Mouse (Mus musculus) heart, embryonic 11.5 days (tissue): ENCODE measurements around the gene Pla2g2c. TPM values are rescaled to one million over a fixed set of nuclear protein-coding genes. Genes with fewer than 3 reads are reported as not detected.
A peak's percentile ranks its signal among the peaks of the same experiment; 100 is the strongest.

Experiments
- ATAC-seq: fragments of 200-750 bp; cut with Nextera tagmentation; replicated peaks from 2 replicates; pipeline ENCODE4 v1.8.0; 2017; ENCODE audit warnings: moderate library complexity; ENCODE audit not compliant: insufficient number of reproducible peaks, low FRiP score, low TSS enrichment
- H3K27ac ChIP-seq: fragments of 300-500 bp; sonication (generic); 2 replicates; pipeline ENCODE4 v1.5.1; 2014; ENCODE audit warnings: mild to moderate bottlenecking, low read depth, low read length
- H3K27me3 ChIP-seq: fragments of 300-500 bp; sonication (generic); 2 replicates; pipeline ENCODE4 v1.6.1; 2014; ENCODE audit warnings: mild to moderate bottlenecking, low read length, mixed read lengths; ENCODE audit not compliant: control insufficient read depth, insufficient read depth
- H3K36me3 ChIP-seq: fragments of 300-500 bp; sonication (generic); 2 replicates; pipeline ENCODE4 v1.6.1; 2014; ENCODE audit warnings: mild to moderate bottlenecking, low read length, moderate library complexity, mixed read lengths; ENCODE audit not compliant: control insufficient read depth, insufficient read depth
- H3K4me1 ChIP-seq: fragments of 300-500 bp; sonication (generic); 2 replicates; pipeline ENCODE4 v1.6.1; 2014; ENCODE audit warnings: low read length; ENCODE audit not compliant: control insufficient read depth, insufficient read depth
- H3K4me2 ChIP-seq: fragments of 300-500 bp; sonication (generic); 2 replicates; pipeline ENCODE4 v1.6.1; 2014; ENCODE audit warnings: mild to moderate bottlenecking, moderate library complexity
- H3K4me3 ChIP-seq: fragments of 300-500 bp; sonication (generic); 2 replicates; pipeline ENCODE4 v1.5.1; 2014; ENCODE audit warnings: low read depth, low read length
- H3K9ac ChIP-seq: fragments of 300-500 bp; sonication (generic); 2 replicates; pipeline ENCODE4 v1.6.1; 2014; ENCODE audit warnings: mild to moderate bottlenecking, low read depth, low read length, moderate library complexity
- H3K9me3 ChIP-seq: fragments of 300-500 bp; sonication (generic); replicated peaks from 2 replicates; pipeline ENCODE4 v1.6.1; 2016; ENCODE audit warnings: low read length; ENCODE audit not compliant: control insufficient read depth
- WGBS: fragments of 180-500 bp; shearing (Covaris S2); extraction: QIAGEN DNeasy Blood & Tissue Kit; methylation state at CpG from one replicate; pipeline ENCODE4 v1.1.7; 2014; ENCODE audit not compliant: insufficient replicate concordance; 5-methylcytosine and 5-hydroxymethylcytosine counted together
- polyA plus RNA-seq: library from polyadenylated mRNA; unstranded; fragments of >200 nt; fragmentation: Nextera tagmentation; extraction: Ambion mirVana; gene quantifications from 2 replicates; pipeline ENCODE4 v1.2.1, GENCODE M21; 2014

Pla2g2c gene
- polyA plus RNA-seq, 1 experiment from 2014 or later, result 0.52 TPM

- 69% methylated on average over 5 of the region's 5 CpGs for WGBS
- 0 out of 2 replicates have a peak overlapping the region, but pooled peaks have one; percentile 54 for H3K27ac ChIP-seq
- H3K4me1 ChIP-seq, result peaks cover 22% of the 10 kb centered on the region
- no peaks in the 10 kb centered on the region; the same call in 1 of the 2 replicates for H3K36me3 ChIP-seq
- no peaks in the 10 kb centered on the region for H3K9me3 ChIP-seq
- no peak for ATAC-seq
- H3K4me2 ChIP-seq, result no peak overlapping the region; the same call in 1 of the 2 replicates
- 0 out of 2 replicates have a peak, but pooled peaks cover 2% of the 10 kb centered on the region for H3K27me3 ChIP-seq
- H3K4me3 ChIP-seq, result no peak overlapping the region
- H3K9ac ChIP-seq, result no peak overlapping the region
Measured at GRCm38 (mm10) chr4:138725751-138726150, 1.2 kb downstream of the Pla2g2c start.

- no peak overlapping the region for H3K27ac ChIP-seq
- no peaks in the 10 kb centered on the region for H3K9me3 ChIP-seq
- peaks cover 16% of the 10 kb centered on the region for H3K4me1 ChIP-seq
- WGBS, result 44% methylated on average over 9 of the region's 9 CpGs
- no peaks in the 10 kb centered on the region for H3K36me3 ChIP-seq
- no peak overlapping the region for H3K4me2 ChIP-seq
- no peak for ATAC-seq
- H3K4me3 ChIP-seq, result no peak overlapping the region
- H3K9ac ChIP-seq, result no peak overlapping the region
- H3K27me3 ChIP-seq, result no peaks in the 10 kb centered on the region
Measured at GRCm38 (mm10) chr4:138729018-138729703, 4.6 kb downstream of the Pla2g2c start.

DNA sequence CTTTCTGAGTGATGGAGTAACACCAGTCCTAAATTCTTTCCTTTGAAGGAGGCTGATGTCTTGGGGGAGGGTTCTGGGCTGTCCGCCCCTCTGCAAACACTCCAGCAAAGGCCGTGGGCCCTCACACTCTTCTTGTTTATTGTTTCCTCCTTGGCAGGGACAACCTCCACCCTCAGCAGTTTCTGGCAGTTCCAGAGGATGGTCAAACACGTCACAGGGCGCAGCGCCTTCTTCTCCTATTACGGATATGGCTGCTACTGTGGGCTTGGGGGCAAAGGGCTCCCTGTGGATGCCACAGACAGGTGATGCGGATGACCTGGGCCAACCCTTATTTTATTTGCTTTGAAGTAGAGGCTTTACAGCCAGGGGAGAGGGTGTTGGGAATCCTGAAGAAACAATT lies 9.5 kb downstream of the Pla2g2c start:
- Histone ChIP-seq H3K9me3 (no peaks in the 10 kb centered on the region), H3K9ac (no peak overlapping the region), H3K4me1 (no peaks in the 10 kb centered on the region), H3K36me3 (no peaks in the 10 kb centered on the region), H3K4me3 (no peak overlapping the region), H3K27ac (no peak overlapping the region), H3K4me2 (no peak overlapping the region), H3K27me3 (no peaks in the 10 kb centered on the region)
- ATAC-seq, result no peak
- WGBS, result 68% methylated on average over 7 of the region's 7 CpGs

DNA sequence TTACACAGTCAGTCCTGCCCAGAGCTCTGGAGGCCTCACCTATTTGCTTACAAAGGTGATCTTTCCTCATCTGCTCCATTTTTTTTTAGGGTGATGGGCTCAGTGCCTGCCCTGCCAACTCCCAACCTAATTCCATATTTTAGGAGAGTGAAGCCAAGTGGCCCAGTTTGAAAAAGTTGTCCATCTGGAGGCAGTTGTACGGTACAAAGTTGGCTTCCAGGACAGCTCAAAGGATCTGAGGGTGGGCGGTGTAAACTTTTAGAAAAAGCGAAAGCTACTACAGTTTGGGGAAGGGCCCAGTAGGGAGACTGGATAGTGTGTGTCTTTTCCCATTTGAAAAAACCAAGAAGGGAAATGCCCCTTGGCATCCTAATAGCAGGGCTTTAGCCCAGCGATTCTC lies 10.3 kb downstream of the Pla2g2c start:
- no peaks in the 10 kb centered on the region for H3K9me3 ChIP-seq
- H3K36me3 ChIP-seq, result no peaks in the 10 kb centered on the region
- H3K27ac ChIP-seq, result no peak overlapping the region
- H3K9ac ChIP-seq, result no peak overlapping the region
- no peaks in the 10 kb centered on the region for H3K4me1 ChIP-seq
- WGBS, result 89% methylated on average over 4 of the region's 4 CpGs
- no peak for ATAC-seq
- H3K4me3 ChIP-seq, result no peak overlapping the region
- H3K4me2 ChIP-seq, result no peak overlapping the region
- no peaks in the 10 kb centered on the region for H3K27me3 ChIP-seq

- H3K9me3 ChIP-seq, result no peaks in the 10 kb centered on the region
- no peaks in the 10 kb centered on the region for H3K4me1 ChIP-seq
- no peak within 1 kb of the TSS for H3K4me3 ChIP-seq
- H3K27me3 ChIP-seq, result no peaks in the 10 kb centered on the region
- 71% methylated on average over 7 of the region's 7 CpGs for WGBS
- H3K36me3 ChIP-seq, result no peaks in the 10 kb centered on the region
- no peak for ATAC-seq
- no peak within 1 kb of the TSS for H3K9ac ChIP-seq
- H3K4me2 ChIP-seq, result no peak within 1 kb of the TSS
- no peak within 1 kb of the TSS for H3K27ac ChIP-seq
Measured at GRCm38 (mm10) chr4:138737031-138737430, 12.4 kb downstream of the Pla2g2c start, which contains the start of gene Ubxn10. Gene Ubxn10 (minus strand): TSS chr4:138737167.

DNA sequence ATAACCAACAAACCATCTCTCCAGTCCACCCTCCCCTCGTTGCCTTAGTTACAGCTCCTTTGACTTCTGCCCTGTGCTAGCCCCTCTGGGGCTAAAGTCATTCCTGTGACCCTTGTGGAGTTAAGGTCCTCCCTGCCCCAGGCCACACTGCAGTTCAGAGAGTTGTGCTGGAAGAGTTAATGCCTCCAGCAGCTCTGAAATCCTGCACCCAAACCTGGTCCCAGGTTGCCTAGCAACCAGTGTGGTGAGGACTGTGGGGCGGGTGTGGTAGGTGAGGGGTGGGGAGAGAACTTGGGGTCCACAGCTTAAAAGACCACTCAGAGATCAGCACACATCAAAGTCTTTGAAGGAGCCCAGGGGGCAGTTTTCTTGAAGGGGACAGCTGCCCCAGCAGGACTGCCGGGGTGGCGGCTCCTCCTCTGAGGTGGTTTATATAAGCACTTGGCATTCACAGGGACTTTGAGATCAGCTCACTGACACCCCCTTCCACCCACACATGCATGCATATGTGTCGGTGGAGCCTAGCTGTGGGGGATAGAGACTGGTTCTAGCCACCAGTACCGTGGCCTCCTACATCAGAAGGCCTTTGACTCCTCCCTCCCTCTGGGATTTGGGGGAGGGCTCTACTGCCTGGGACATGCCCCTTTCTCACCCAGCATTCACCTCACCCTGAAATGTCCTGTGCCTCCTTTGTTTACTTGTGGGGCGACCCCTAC lies 14.7 kb downstream of the Pla2g2c start:
- no peak overlapping the region for H3K27ac ChIP-seq
- 25% methylated on average over 7 of the region's 7 CpGs for WGBS

DNA sequence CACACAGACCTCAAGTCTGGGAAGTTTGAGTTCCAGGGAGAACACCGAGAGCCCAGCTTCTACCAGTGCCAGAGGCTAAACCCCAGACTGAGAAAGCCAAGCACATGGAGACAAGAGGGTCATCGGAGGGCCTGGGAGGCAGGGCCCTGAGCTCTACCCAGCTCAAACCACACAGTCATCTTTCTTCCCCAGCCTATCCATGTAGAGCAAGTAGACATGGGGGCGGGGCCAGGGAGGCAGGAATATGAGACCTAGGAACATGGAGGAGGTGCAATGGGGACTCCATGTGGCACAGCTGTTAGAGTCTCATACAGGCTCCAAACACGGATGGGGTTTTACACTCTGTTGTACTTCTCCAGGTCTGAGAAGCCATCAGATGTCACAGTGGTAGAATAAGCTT lies 21.3 kb downstream of the Pla2g2c start:
- no peak overlapping the region for H3K4me3 ChIP-seq
- no peak overlapping the region for H3K27ac ChIP-seq
- no peak overlapping the region for H3K4me2 ChIP-seq
- no peak overlapping the region for H3K9ac ChIP-seq
- ATAC-seq, result no peak
- 58% methylated on average over 4 of the region's 4 CpGs for WGBS
- H3K9me3 ChIP-seq, result no peaks in the 10 kb centered on the region
- peaks cover 10% of the 10 kb centered on the region for H3K27me3 ChIP-seq
- H3K4me1 ChIP-seq, result no peaks in the 10 kb centered on the region
- H3K36me3 ChIP-seq, result no peaks in the 10 kb centered on the region

More for the DNA sequence above, 14.7 kb downstream of the Pla2g2c start:
- Histone ChIP-seq H3K9ac (no peak overlapping the region), H3K4me2 (no peak overlapping the region), H3K4me1 (no peaks in the 10 kb centered on the region), H3K9me3 (no peaks in the 10 kb centered on the region), H3K36me3 (no peaks in the 10 kb centered on the region), H3K4me3 (no peak overlapping the region), H3K27me3 (0 out of 2 replicates have a peak, but pooled peaks cover 2% of the 10 kb centered on the region)
- no peak for ATAC-seq

DNA sequence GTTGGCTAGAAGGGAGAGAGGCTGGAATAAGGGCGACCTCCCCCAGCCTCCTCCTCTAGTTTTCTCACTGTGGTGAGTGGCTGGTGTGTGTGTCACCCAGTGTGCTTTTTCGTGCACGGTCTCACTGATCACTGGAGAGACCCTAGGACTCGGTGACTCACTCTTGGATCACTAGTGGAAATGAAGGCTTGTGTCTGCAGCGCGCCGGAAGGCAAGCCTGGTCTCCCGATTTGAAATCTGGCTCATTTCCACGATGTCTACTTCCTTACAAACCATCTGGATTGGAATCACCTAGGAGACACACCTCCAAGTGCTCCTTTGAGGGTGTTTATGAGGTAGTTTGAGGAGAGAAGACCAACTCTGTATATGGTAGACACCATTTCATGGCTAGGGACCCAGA lies 22.3 kb downstream of the Pla2g2c start:
- Histone ChIP-seq H3K9ac (no peak overlapping the region), H3K27me3 (peaks cover 10% of the 10 kb centered on the region), H3K27ac (no peak overlapping the region), H3K4me2 (no peak overlapping the region), H3K36me3 (no peaks in the 10 kb centered on the region), H3K4me1 (no peaks in the 10 kb centered on the region), H3K9me3 (no peaks in the 10 kb centered on the region), H3K4me3 (no peak overlapping the region)
- no peak for ATAC-seq
- WGBS, result 89% methylated on average over 9 of the region's 9 CpGs
